Mouse (Mus musculus): ENCODE measurements around the gene Gm17079.

GRCm38 (mm10) chr14:51740347-51741170 lies 45.3 kb upstream of the Gm17079 start:
- no peak for TF ChIP-seq POLR2A (IDR thresholded peaks at IDR 0.05; ENCODE audit: extremely low read depth, insufficient read depth, low read length)
- no peak for TF ChIP-seq CTCF (IDR thresholded peaks at IDR 0.05; ENCODE audit: low read depth, low read length)

All from liver, adult 2 months (tissue).